ENCODE assay signal across 11 mouse cellular contexts in genomic region chr12:118056876-118057275, GRCm38 (mm10).
DNase-seq lines count a peak whose midpoint lies in the region; ATAC-seq and TF ChIP-seq lines count a peak whose summit lies in the region.
"Had no signal": no experiment of that assay in that cellular context is flagged by ENCODE, and none has a peak within 500 bp of the region (broad histone marks: within the 10 kb centered on the region; RNA-seq: fewer than 3 reads in every experiment).

No protein-coding gene starts in this region.

- no peaks in the 10 kb centered on the region for H3K36me3 ChIP-seq in forebrain, embryonic 14.5 days (ENCODE audit: control insufficient read depth, insufficient read depth, low read length)
- H3K36me3 ChIP-seq in forebrain, embryonic 10.5 days (replicated peaks), result no peaks in the 10 kb centered on the region
- no peaks in the 10 kb centered on the region for H3K36me3 ChIP-seq in liver, adult 2 months (ENCODE audit: control insufficient read depth, insufficient read depth, low read length)
- no peaks in the 10 kb centered on the region for H3K36me3 ChIP-seq in liver, embryonic 11.5 days (ENCODE audit: control insufficient read depth, insufficient read depth, low read length)
- H3K36me3 ChIP-seq: liver, embryonic 12.5 days had no signal

- no peak overlapping the region for H3K9ac ChIP-seq in forebrain, embryonic 14.5 days (ENCODE audit: low read length)
- H3K9ac ChIP-seq in liver, adult 2 months (ENCODE audit: low read depth, low read length), result no peak overlapping the region
- no peak overlapping the region for H3K9ac ChIP-seq in liver, embryonic 11.5 days (ENCODE audit: low read depth, low read length)
- H3K9ac ChIP-seq: liver, embryonic 12.5 days had no signal

- TF ChIP-seq POLR2A in liver, adult 2 months (IDR thresholded peaks at IDR 0.05; ENCODE audit: extremely low read depth, insufficient read depth, low read length), result no peak

- ATAC-seq in forebrain, embryonic 14.5 days, result peak; percentile 68; the same call in 1 of the 2 replicates
- ATAC-seq in liver, embryonic 11.5 days (replicated peaks; ENCODE audit: low FRiP score), result no peak
- ATAC-seq: liver, embryonic 12.5 days had no signal

- TF ChIP-seq CTCF in liver, adult 2 months (IDR thresholded peaks at IDR 0.05; ENCODE audit: low read depth, low read length), result no peak

- H3K9me3 ChIP-seq in forebrain, embryonic 14.5 days (replicated peaks; ENCODE audit: control insufficient read depth, low read length), result no peaks in the 10 kb centered on the region
- no peaks in the 10 kb centered on the region for H3K9me3 ChIP-seq in forebrain, embryonic 10.5 days
- H3K9me3 ChIP-seq in liver, embryonic 11.5 days (ENCODE audit: control insufficient read depth, low read length), result no peaks in the 10 kb centered on the region
- H3K9me3 ChIP-seq: liver, embryonic 12.5 days had no signal

- H3K79me2 ChIP-seq in liver, adult 2 months (ENCODE audit: control insufficient read depth, insufficient read depth, low read length), result no peaks in the 10 kb centered on the region

- H3K27me3 ChIP-seq in forebrain, embryonic 14.5 days (replicated peaks; ENCODE audit: control insufficient read depth, insufficient read depth, low read length), result no peaks in the 10 kb centered on the region
- H3K27me3 ChIP-seq in forebrain, embryonic 10.5 days (ENCODE audit: poor library complexity, severe bottlenecking), result no peaks in the 10 kb centered on the region
- no peaks in the 10 kb centered on the region for H3K27me3 ChIP-seq in liver, adult 2 months (ENCODE audit: control insufficient read depth, insufficient read depth, low read length)
- H3K27me3 ChIP-seq in liver, embryonic 11.5 days (replicated peaks; ENCODE audit: control insufficient read depth, insufficient read depth, low read length), result no peaks in the 10 kb centered on the region
- H3K27me3 ChIP-seq: liver, embryonic 12.5 days had no signal

- H3K4me3 ChIP-seq in forebrain, embryonic 14.5 days (ENCODE audit: low read depth, low read length), result no peak overlapping the region
- H3K4me3 ChIP-seq in forebrain, embryonic 10.5 days, result no peak overlapping the region
- H3K4me3 ChIP-seq in liver, adult 2 months (ENCODE audit: insufficient read depth, low read depth, low read length), result no peak overlapping the region
- no peak overlapping the region for H3K4me3 ChIP-seq in liver, embryonic 11.5 days (ENCODE audit: low read depth, low read length)
- H3K4me3 ChIP-seq: liver, embryonic 12.5 days had no signal

- H3K4me1 ChIP-seq in forebrain, embryonic 14.5 days (ENCODE audit: control insufficient read depth, insufficient read depth, low read length), result no peaks in the 10 kb centered on the region
- no peaks in the 10 kb centered on the region for H3K4me1 ChIP-seq in forebrain, embryonic 10.5 days
- no peaks in the 10 kb centered on the region for H3K4me1 ChIP-seq in liver, adult 2 months (ENCODE audit: control insufficient read depth, insufficient read depth, low read length)
- no peaks in the 10 kb centered on the region for H3K4me1 ChIP-seq in liver, embryonic 11.5 days (replicated peaks; ENCODE audit: control insufficient read depth, insufficient read depth, low read length)
- H3K4me1 ChIP-seq: liver, embryonic 12.5 days had no signal

- WGBS in forebrain, embryonic 14.5 days, result 58% methylated on average over 10 of the region's 10 CpGs
- WGBS in forebrain, embryonic 10.5 days, result 87% methylated on average over 10 of the region's 10 CpGs
- 82% methylated on average over 10 of the region's 10 CpGs for WGBS in liver, adult 2 months
- 84% methylated on average over 10 of the region's 10 CpGs for WGBS in liver, embryonic 11.5 days

- H3K4me2 ChIP-seq in forebrain, embryonic 14.5 days (ENCODE audit: low read length), result no peak overlapping the region
- H3K4me2 ChIP-seq in liver, embryonic 11.5 days, result no peak overlapping the region
- H3K4me2 ChIP-seq: liver, embryonic 12.5 days had no signal

- H3K27ac ChIP-seq in forebrain, embryonic 14.5 days (ENCODE audit: low read depth, low read length), result no peak overlapping the region
- H3K27ac ChIP-seq in forebrain, embryonic 10.5 days, result no peak overlapping the region
- no peak overlapping the region for H3K27ac ChIP-seq in liver, adult 2 months (replicated peaks; ENCODE audit: insufficient read depth, low read depth, low read length)
- no peak overlapping the region for H3K27ac ChIP-seq in liver, embryonic 11.5 days (ENCODE audit: low read depth, low read length)
- H3K27ac ChIP-seq: liver, embryonic 12.5 days had no signal

- DNase-seq in forebrain, embryonic 14.5 days (ENCODE audit: low spot score), result peak; percentile 59
- DNase-seq in forebrain, embryonic 10.5 days (ENCODE audit: extremely low spot score, low spot score), result no peak
- DNase-seq in liver, adult 2 months (ENCODE audit: extremely low read depth, low read depth, low spot score), result peak; percentile 8
- no peak for DNase-seq in liver, embryonic 11.5 days (ENCODE audit: low spot score)
- peak; percentile 64 to 69 for DNase-seq in cerebellum, adult 18-20 months
- DNase-seq in retina, embryonic 14.5 days (ENCODE audit: low spot score), result peak; percentile 12
- DNase-seq in spleen, postnatal 4 days (ENCODE audit: low spot score in 2 of 2), result no peak
- no peak for DNase-seq in spleen, postnatal 10 days (ENCODE audit: low spot score in 2 of 2)
- DNase-seq: heart, postnatal 36 days; thymus, adult 2 months had no signal

Comparison
In these comparisons a context has a peak if more than half of its experiments do, and no peak if none do; other contexts are left out.
1. DNase-seq: peak in forebrain, embryonic 14.5 days (single experiment), liver, adult 2 months (single experiment), cerebellum, adult 18-20 months (2 of 2) and retina, embryonic 14.5 days (single experiment); none in forebrain, embryonic 10.5 days (single experiment), liver, embryonic 11.5 days (single experiment), spleen, postnatal 4 days (0 of 2) and spleen, postnatal 10 days (0 of 2).